13 mouse cellular contexts compared by ENCODE assay signal in genomic region chrX:136978616-136979015, GRCm38 (mm10). TPM values are rescaled to one million over a fixed set of nuclear protein-coding genes. Genes with fewer than 3 reads are reported as not detected.
DNase-seq lines count a peak whose midpoint lies in the region; ATAC-seq and TF ChIP-seq lines count a peak whose summit lies in the region.
"Had no signal": no experiment of that assay in that cellular context is flagged by ENCODE, and none has a peak within 500 bp of the region (broad histone marks: within the 10 kb centered on the region; RNA-seq: fewer than 3 reads in every experiment).

No protein-coding gene starts in this region.

- no peak for TF ChIP-seq CTCF in thymus, adult 2 months (IDR thresholded peaks at IDR 0.05; ENCODE audit: borderline replicate concordance, control insufficient read depth, extremely low read depth, insufficient read depth, low read length, poor library complexity)

- ATAC-seq in CD4-positive, CD25-positive, alpha-beta regulatory T cell, adult 4 months: peak; percentile 33

- peak; percentile 17 for DNase-seq in kidney, adult 9 months
- DNase-seq in kidney, adult 8-10 months: no peak
- peak; percentile 19 for DNase-seq in T-cell, adult 2 months (ENCODE audit: low spot score)
- DNase-seq in induced T-regulatory cell, adult 2 months (ENCODE audit: low read depth): peak; percentile 51
- DNase-seq in thymus, adult 2 months: no peak
- DNase-seq in urinary bladder, postnatal 4 days (ENCODE audit: low spot score in 2 of 2): no peak

- no peaks in the 10 kb centered on the region for H3K36me3 ChIP-seq in thymus, adult 2 months (ENCODE audit: control insufficient read depth, insufficient read depth, low read length)
- H3K36me3 ChIP-seq: heart, embryonic 15.5 days had no signal

- H3K27me3 ChIP-seq in thymus, adult 2 months (ENCODE audit: control insufficient read depth, insufficient read depth, low read length): no peaks in the 10 kb centered on the region
- H3K27me3 ChIP-seq: heart, embryonic 15.5 days had no signal

- H3K4me3 ChIP-seq in thymus, adult 2 months (ENCODE audit: control insufficient read depth, insufficient read depth, low read length): no peak overlapping the region
- H3K4me3 ChIP-seq: heart, embryonic 15.5 days had no signal

- no peak for TF ChIP-seq POLR2A in thymus, adult 2 months (IDR thresholded peaks at IDR 0.05; ENCODE audit: control insufficient read depth, extremely low read depth, insufficient read depth, low read length, poor library complexity)

- H3K4me1 ChIP-seq in thymus, adult 2 months (replicated peaks; ENCODE audit: control insufficient read depth, insufficient read depth, low read length): peaks cover 4% of the 10 kb centered on the region; the same call in 1 of the 2 replicates
- H3K4me1 ChIP-seq: heart, embryonic 15.5 days had no signal

- H3K27ac ChIP-seq in thymus, adult 2 months (ENCODE audit: control insufficient read depth, insufficient read depth, low read length): no peak overlapping the region
- H3K27ac ChIP-seq: heart, embryonic 15.5 days had no signal

RNA-seq across cellular contexts. Expression of gene Tmsb15b1, which starts 1.9 kb away (rescaled TPM):
- 10 to 100 TPM; 24.2 to 27.3 TPM for polyA plus RNA-seq in CD4-positive, CD25-positive, alpha-beta regulatory T cell, adult 4 months (2017; shearing (Covaris generic))
- polyA plus RNA-seq in thymus, adult 2 months (2012; rRNA removed): 1.1 and 1.3 TPM in 2 replicates

RNA-seq across cellular contexts. Expression of gene Tmsb15l, which starts 1.9 kb away (rescaled TPM):
- polyA plus RNA-seq in CD4-positive, CD25-positive, alpha-beta regulatory T cell, adult 4 months (2017; shearing (Covaris generic)): 10 to 100 TPM in 1 of 2 experiments, 1 to 10 TPM in 1; 3.0 to 17.7 TPM
- 0.93 and 1.3 TPM in 2 replicates for polyA plus RNA-seq in thymus, adult 2 months (2012; rRNA removed)

RNA-seq across cellular contexts. Expression of gene Tmsb15b2, which starts 3.3 kb away (rescaled TPM):
- polyA plus RNA-seq in CD4-positive, CD25-positive, alpha-beta regulatory T cell, adult 4 months (2017; shearing (Covaris generic)): 10 to 100 TPM; 12.5 to 78.4 TPM
- polyA plus RNA-seq in thymus, adult 2 months (2012; rRNA removed): not detected in 2 replicates

RNA-seq across cellular contexts. Expression of gene Zcchc18, which starts 14.3 kb away (rescaled TPM):
- polyA plus RNA-seq in CD4-positive, CD25-positive, alpha-beta regulatory T cell, adult 4 months (2017; shearing (Covaris generic)): 10 to 100 TPM; 45.7 to 49.4 TPM
- 0.41 and 0.65 TPM in 2 replicates for polyA plus RNA-seq in thymus, adult 2 months (2012; rRNA removed)

RNA-seq across cellular contexts. Expression of gene H2bfm, which starts 51.5 kb away (rescaled TPM):
- polyA plus RNA-seq in CD4-positive, CD25-positive, alpha-beta regulatory T cell, adult 4 months (2017; shearing (Covaris generic)): not detected
- polyA plus RNA-seq in thymus, adult 2 months (2012; rRNA removed): not detected in 2 replicates
- polyA plus RNA-seq: forebrain, embryonic 11.5 days; heart, embryonic 15.5 days; large intestine, adult 2 months; liver, embryonic 16.5 days; neural tube, embryonic 11.5 days; stomach, embryonic 16.5 days had no signal

Comparison
In these comparisons a context has a peak if more than half of its experiments do, and no peak if none do; other contexts are left out.
1. DNase-seq: peak in kidney, adult 9 months (single experiment), T-cell, adult 2 months (single experiment) and induced T-regulatory cell, adult 2 months (single experiment); none in kidney, adult 8-10 months (0 of 2), thymus, adult 2 months (single experiment) and urinary bladder, postnatal 4 days (0 of 2).
2. RNA of gene Tmsb15b1, which starts 1.9 kb away (polyA plus RNA-seq): 24.2 to 27.3 TPM in CD4-positive, CD25-positive, alpha-beta regulatory T cell, adult 4 months; 1.1 to 1.3 TPM in thymus, adult 2 months; every median in the first group is over 10 times any median in the second.
3. RNA of gene Tmsb15b2, which starts 3.3 kb away (polyA plus RNA-seq): 12.5 to 78.4 TPM in CD4-positive, CD25-positive, alpha-beta regulatory T cell, adult 4 months; not detected in thymus, adult 2 months; every median in the first group is over 10 times any median in the second.